Comparison of ENCODE assay signal across 18 mouse cellular contexts in genomic region chr8:41600255-41600654, GRCm38 (mm10).
"Had no signal": no experiment of that assay in that cellular context is flagged by ENCODE, and none has a peak within 500 bp of the region (broad histone marks: within the 10 kb centered on the region; RNA-seq: fewer than 3 reads in every experiment).

No protein-coding gene starts in this region.

- H3K27me3 ChIP-seq: megakaryocyte, embryonic 14.5 days; midbrain, embryonic 13.5 days; midbrain, embryonic 15.5 days; neural tube, embryonic 12.5 days; stomach, embryonic 15.5 days had no signal

- H3K9ac ChIP-seq: lung, embryonic 14.5 days; midbrain, embryonic 13.5 days; midbrain, embryonic 15.5 days; neural tube, embryonic 12.5 days; stomach, embryonic 15.5 days had no signal

- H3K4me1 ChIP-seq: megakaryocyte, embryonic 14.5 days; midbrain, embryonic 13.5 days; midbrain, embryonic 15.5 days; neural tube, embryonic 12.5 days; stomach, embryonic 15.5 days had no signal

- H3K4me3 ChIP-seq: megakaryocyte, embryonic 14.5 days; midbrain, embryonic 13.5 days; midbrain, embryonic 15.5 days; neural tube, embryonic 12.5 days; stomach, embryonic 15.5 days had no signal

- H3K27ac ChIP-seq: midbrain, embryonic 13.5 days; midbrain, embryonic 15.5 days; neural tube, embryonic 12.5 days; stomach, embryonic 15.5 days; stomach, postnatal 0 days had no signal

- DNase-seq: lung, adult 18-20 months; lung, embryonic 14.5 days; lung, postnatal 10 days; lung, postnatal 4 days; retina, postnatal 1 day; right cerebral cortex, adult 18-20 months; right cerebral cortex, postnatal 25 days; right cerebral cortex, postnatal 4 days; thymus, adult 2 months; thymus, postnatal 25 days; thymus, postnatal 4 days had no signal

- H3K36me3 ChIP-seq: midbrain, embryonic 13.5 days; midbrain, embryonic 15.5 days; neural tube, embryonic 12.5 days; stomach, embryonic 15.5 days had no signal

- H3K4me2 ChIP-seq: lung, embryonic 14.5 days; midbrain, embryonic 11.5 days; midbrain, embryonic 13.5 days; midbrain, embryonic 15.5 days; neural tube, embryonic 12.5 days; stomach, embryonic 15.5 days had no signal

- H3K9me3 ChIP-seq: midbrain, embryonic 13.5 days; midbrain, embryonic 15.5 days; neural tube, embryonic 12.5 days; stomach, embryonic 15.5 days had no signal
